Mouse (Mus musculus): ENCODE data around the gene Rad9a. TPM values are rescaled to one million over a fixed set of nuclear protein-coding genes. Genes with fewer than 3 reads are reported as not detected.

The Rad9a gene
- polyA plus RNA-seq, 1 experiment from 2014 or later: 21.3 TPM

DNA sequence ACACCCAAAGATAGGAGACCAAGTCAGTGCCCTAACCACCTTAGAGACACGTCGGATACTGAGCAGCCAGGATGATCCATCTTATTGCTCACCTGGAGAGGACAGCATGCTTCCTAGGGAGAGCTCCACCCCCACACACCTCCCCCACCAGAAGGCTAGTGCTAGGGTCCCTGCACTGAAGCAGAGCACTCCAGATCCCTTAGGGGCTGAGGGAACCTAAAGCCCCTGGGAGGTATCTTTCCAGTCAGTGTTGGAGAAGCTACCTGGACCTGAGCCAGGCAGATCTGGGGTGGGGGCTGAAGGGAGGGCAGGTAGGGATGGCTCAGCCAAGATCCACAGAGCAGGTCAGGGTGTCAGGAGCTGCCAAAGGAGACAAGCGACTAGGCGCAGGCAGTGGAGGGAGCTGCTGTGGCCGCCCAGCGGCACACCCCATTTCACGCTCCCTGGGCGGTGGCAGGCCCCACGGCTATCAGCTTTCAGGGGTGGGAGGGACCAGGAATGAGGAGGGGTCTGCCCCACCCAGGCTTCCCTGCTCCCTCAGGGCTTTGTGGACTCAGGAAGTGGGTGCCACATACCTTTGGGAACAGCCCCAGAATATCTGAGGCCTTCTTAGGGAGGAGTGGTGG, 28.1 kb upstream of the Rad9a start:
- WGBS: 40% methylated on average over 9 of the region's 9 CpGs
- no peak overlapping the region for H3K27ac ChIP-seq (replicated peaks)
- peaks cover 34% of the 10 kb centered on the region for H3K27me3 ChIP-seq (replicated peaks)
- H3K4me3 ChIP-seq: no peak overlapping the region
- H3K36me3 ChIP-seq: no peaks in the 10 kb centered on the region
- no peak overlapping the region for H3K4me2 ChIP-seq
- H3K9me3 ChIP-seq: no peaks in the 10 kb centered on the region
- peaks cover 20% of the 10 kb centered on the region for H3K4me1 ChIP-seq
- H3K9ac ChIP-seq: no peak overlapping the region
- no peak for ATAC-seq (ENCODE audit: extremely low read depth, insufficient number of reproducible peaks, low FRiP score, low TSS enrichment)

- peaks cover 36% of the 10 kb centered on the region for H3K27me3 ChIP-seq (replicated peaks)
- no peak overlapping the region for H3K9ac ChIP-seq
- no peak overlapping the region for H3K4me2 ChIP-seq
- ATAC-seq (ENCODE audit: extremely low read depth, insufficient number of reproducible peaks, low FRiP score, low TSS enrichment): no peak
- no peaks in the 10 kb centered on the region for H3K36me3 ChIP-seq
- no peak overlapping the region for H3K27ac ChIP-seq (replicated peaks)
- H3K9me3 ChIP-seq: no peaks in the 10 kb centered on the region
- no peak overlapping the region for H3K4me3 ChIP-seq
- H3K4me1 ChIP-seq: peaks cover 20% of the 10 kb centered on the region
- WGBS: 72% methylated on average over 4 of the region's 4 CpGs
Measured at GRCm38 (mm10) chr19:4228891-4229290, 27.4 kb upstream of the Rad9a start.

- 0 out of 2 replicates have a peak overlapping the region, but pooled peaks have one; percentile 42 for H3K9ac ChIP-seq
- H3K27ac ChIP-seq (replicated peaks): no peak overlapping the region
- H3K4me3 ChIP-seq: no peak overlapping the region
- peaks cover 40% of the 10 kb centered on the region for H3K27me3 ChIP-seq (replicated peaks)
- no peak overlapping the region for H3K4me2 ChIP-seq
- H3K4me1 ChIP-seq: peaks cover 20% of the 10 kb centered on the region
- ATAC-seq (ENCODE audit: extremely low read depth, insufficient number of reproducible peaks, low FRiP score, low TSS enrichment): peak; percentile 19; the same call in 1 of the 2 replicates
- 12% methylated on average over 8 of the region's 8 CpGs for WGBS
- no peaks in the 10 kb centered on the region for H3K36me3 ChIP-seq
- H3K9me3 ChIP-seq: no peaks in the 10 kb centered on the region
Measured at GRCm38 (mm10) chr19:4227894-4228678, 26.6 kb upstream of the Rad9a start.

DNA sequence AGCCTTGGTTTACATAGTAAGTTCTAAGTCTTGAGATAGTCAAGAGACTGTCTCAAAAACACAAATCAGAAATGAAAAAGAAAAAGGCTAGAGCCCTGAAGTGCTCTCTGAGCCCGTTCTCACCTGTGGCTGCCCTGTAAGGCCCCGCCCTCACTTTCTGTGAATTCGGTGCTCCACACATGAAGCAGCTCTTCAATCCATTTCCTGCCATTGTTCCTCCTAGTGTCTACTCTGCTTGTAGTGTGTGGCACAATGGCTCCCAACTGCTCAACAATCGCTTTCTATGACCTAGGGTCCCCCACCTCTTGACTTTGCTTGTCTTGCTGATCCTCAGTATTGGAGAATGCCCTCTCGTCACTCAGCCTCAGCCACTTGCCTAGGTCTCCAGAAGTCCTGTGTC, 26.0 kb upstream of the Rad9a start:
- Histone ChIP-seq H3K27me3 (replicated peaks) (peaks cover 46% of the 10 kb centered on the region), H3K9ac (0 out of 2 replicates have a peak overlapping the region, but pooled peaks have one; percentile 42), H3K4me2 (no peak overlapping the region), H3K4me3 (no peak overlapping the region), H3K27ac (replicated peaks) (no peak overlapping the region), H3K36me3 (no peaks in the 10 kb centered on the region), H3K4me1 (peaks cover 17% of the 10 kb centered on the region), H3K9me3 (no peaks in the 10 kb centered on the region)
- no peak for ATAC-seq (ENCODE audit: extremely low read depth, insufficient number of reproducible peaks, low FRiP score, low TSS enrichment)
- WGBS: 51% methylated on average over 5 of the region's 5 CpGs

DNA sequence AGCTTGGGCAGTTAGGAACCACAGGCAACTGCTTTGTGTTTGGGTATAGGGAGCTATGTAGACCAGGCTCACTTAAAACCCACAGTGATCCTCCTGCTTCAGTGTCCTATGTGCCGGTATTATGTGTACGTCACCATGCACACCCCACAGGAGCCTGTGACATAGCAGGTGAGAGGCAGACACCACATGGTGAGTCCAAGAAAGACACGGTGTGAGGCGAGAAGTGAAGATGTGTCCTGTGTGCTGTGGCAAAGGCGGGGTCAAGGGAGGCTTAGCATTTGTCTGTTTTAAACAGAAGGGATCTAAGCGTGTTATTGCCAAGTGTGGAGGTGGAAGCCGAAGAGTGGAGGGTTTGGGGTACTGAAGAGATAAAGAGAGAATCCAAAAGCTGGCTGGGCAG, 25.3 kb upstream of the Rad9a start:
- WGBS: 79% methylated on average over 7 of the region's 7 CpGs
- no peak for ATAC-seq (ENCODE audit: extremely low read depth, insufficient number of reproducible peaks, low FRiP score, low TSS enrichment)

GRCm38 (mm10) chr19:4222165-4222564, 20.7 kb upstream of the Rad9a start:
- no peak overlapping the region for H3K27ac ChIP-seq (replicated peaks)
- H3K4me1 ChIP-seq: peaks cover 41% of the 10 kb centered on the region
- WGBS: 72% methylated on average over 11 of the region's 11 CpGs
- no peak overlapping the region for H3K4me2 ChIP-seq
- no peak overlapping the region for H3K4me3 ChIP-seq
- H3K9ac ChIP-seq: no peak overlapping the region; the same call in 1 of the 2 replicates
- no peak for ATAC-seq (ENCODE audit: extremely low read depth, insufficient number of reproducible peaks, low FRiP score, low TSS enrichment)
- no peaks in the 10 kb centered on the region for H3K9me3 ChIP-seq
- no peaks in the 10 kb centered on the region for H3K36me3 ChIP-seq
- H3K27me3 ChIP-seq (replicated peaks): peaks cover 70% of the 10 kb centered on the region

More for the DNA sequence above, 25.3 kb upstream of the Rad9a start:
- peaks cover 19% of the 10 kb centered on the region for H3K4me1 ChIP-seq
- H3K27ac ChIP-seq (replicated peaks): no peak overlapping the region
- no peak overlapping the region for H3K4me3 ChIP-seq
- no peak overlapping the region for H3K9ac ChIP-seq
- H3K36me3 ChIP-seq: no peaks in the 10 kb centered on the region
- H3K4me2 ChIP-seq: no peak overlapping the region
- H3K9me3 ChIP-seq: no peaks in the 10 kb centered on the region
- H3K27me3 ChIP-seq (replicated peaks): peaks cover 53% of the 10 kb centered on the region

- Histone ChIP-seq H3K27me3 (replicated peaks) (peaks cover 74% of the 10 kb centered on the region), H3K9ac (peak overlapping the region; percentile 50), H3K4me2 (peak overlapping the region; percentile 40), H3K36me3 (no peaks in the 10 kb centered on the region), H3K4me1 (peaks cover 51% of the 10 kb centered on the region), H3K9me3 (no peaks in the 10 kb centered on the region), H3K4me3 (no peak overlapping the region), H3K27ac (replicated peaks) (peak overlapping the region; percentile 54)
- peak; percentile 29; the same call in 1 of the 2 replicates for ATAC-seq (ENCODE audit: extremely low read depth, insufficient number of reproducible peaks, low FRiP score, low TSS enrichment)
- 33% methylated on average over 14 of the region's 14 CpGs for WGBS
Measured at GRCm38 (mm10) chr19:4220957-4221743, 19.7 kb upstream of the Rad9a start.

DNA sequence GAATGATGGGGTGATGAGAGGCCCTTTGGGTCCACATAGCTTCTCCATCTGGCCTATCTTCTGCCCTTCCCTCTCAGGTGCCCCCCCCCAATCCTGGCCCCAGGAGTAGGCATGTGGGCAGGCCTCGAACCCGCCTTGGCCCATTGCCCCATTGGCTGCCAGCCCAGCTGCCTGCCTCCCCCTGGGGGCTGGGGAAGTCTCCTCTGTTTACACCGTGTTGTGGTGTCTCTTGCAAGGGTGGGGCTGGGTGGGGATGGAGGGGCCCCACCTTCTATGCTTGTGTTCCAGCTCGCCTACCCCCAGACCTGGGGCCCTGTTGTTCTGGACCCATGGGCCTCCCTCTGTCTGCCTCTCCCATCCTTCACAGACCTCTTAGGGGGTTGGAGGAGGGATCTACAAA, 19.0 kb upstream of the Rad9a start:
- peak overlapping the region; percentile 40; the same call in 1 of the 2 replicates for H3K4me2 ChIP-seq
- ATAC-seq (ENCODE audit: extremely low read depth, insufficient number of reproducible peaks, low FRiP score, low TSS enrichment): no peak
- 30% methylated on average over 3 of the region's 4 CpGs for WGBS
- no peaks in the 10 kb centered on the region for H3K9me3 ChIP-seq
- peak overlapping the region; percentile 8; the same call in 1 of the 2 replicates for H3K27ac ChIP-seq (replicated peaks)
- peak overlapping the region; percentile 50 for H3K9ac ChIP-seq
- H3K27me3 ChIP-seq (replicated peaks): peaks cover 76% of the 10 kb centered on the region
- H3K4me3 ChIP-seq: no peak overlapping the region
- no peaks in the 10 kb centered on the region for H3K36me3 ChIP-seq
- peaks cover 57% of the 10 kb centered on the region for H3K4me1 ChIP-seq

GRCm38 (mm10) chr19:4219943-4220342, 18.5 kb upstream of the Rad9a start:
- no peaks in the 10 kb centered on the region for H3K36me3 ChIP-seq
- ATAC-seq (ENCODE audit: extremely low read depth, insufficient number of reproducible peaks, low FRiP score, low TSS enrichment): no peak
- H3K27ac ChIP-seq (replicated peaks): no peak overlapping the region
- peaks cover 61% of the 10 kb centered on the region for H3K4me1 ChIP-seq
- 77% methylated on average over 6 of the region's 6 CpGs for WGBS
- 0 out of 2 replicates have a peak overlapping the region, but pooled peaks have one; percentile 50 for H3K9ac ChIP-seq
- H3K27me3 ChIP-seq (replicated peaks): peaks cover 81% of the 10 kb centered on the region
- no peaks in the 10 kb centered on the region for H3K9me3 ChIP-seq
- no peak overlapping the region for H3K4me2 ChIP-seq
- no peak overlapping the region for H3K4me3 ChIP-seq

DNA sequence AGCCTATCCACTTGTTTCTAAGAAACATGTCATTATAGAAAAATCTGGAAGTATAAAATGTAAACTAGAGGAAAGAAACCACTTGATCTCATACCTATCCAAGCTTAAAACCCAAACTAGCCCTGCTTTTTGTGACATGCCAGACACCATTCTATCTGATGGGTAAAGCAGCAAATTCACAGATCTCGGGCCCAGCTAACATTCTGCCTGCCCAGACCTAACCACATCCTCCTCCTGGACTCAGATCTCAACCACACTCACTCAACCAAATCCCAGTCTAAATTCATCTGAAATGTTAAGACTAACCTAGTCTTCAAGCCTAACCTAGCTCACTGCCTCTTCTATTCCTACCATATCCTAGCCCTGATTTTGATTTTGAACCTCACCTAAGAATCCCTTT, 17.3 kb upstream of the Rad9a start:
- Histone ChIP-seq H3K27ac (replicated peaks) (no peak overlapping the region), H3K4me1 (peaks cover 73% of the 10 kb centered on the region), H3K27me3 (replicated peaks) (peaks cover 86% of the 10 kb centered on the region), H3K4me2 (no peak overlapping the region), H3K9me3 (no peaks in the 10 kb centered on the region), H3K36me3 (no peaks in the 10 kb centered on the region), H3K9ac (no peak overlapping the region), H3K4me3 (no peak overlapping the region)
- WGBS: 60% methylated on average over 1 of the region's 1 CpGs
- ATAC-seq (ENCODE audit: extremely low read depth, insufficient number of reproducible peaks, low FRiP score, low TSS enrichment): no peak

GRCm38 (mm10) chr19:4218293-4218692, 16.8 kb upstream of the Rad9a start:
- peaks cover 89% of the 10 kb centered on the region for H3K27me3 ChIP-seq (replicated peaks)
- no peak overlapping the region for H3K27ac ChIP-seq (replicated peaks)
- ATAC-seq (ENCODE audit: extremely low read depth, insufficient number of reproducible peaks, low FRiP score, low TSS enrichment): no peak
- no peaks in the 10 kb centered on the region for H3K36me3 ChIP-seq
- H3K9me3 ChIP-seq: no peaks in the 10 kb centered on the region
- 0 out of 2 replicates have a peak overlapping the region, but pooled peaks have one; percentile 38 for H3K9ac ChIP-seq
- no peak overlapping the region for H3K4me3 ChIP-seq
- peaks cover 78% of the 10 kb centered on the region for H3K4me1 ChIP-seq
- WGBS: 70% methylated on average over 4 of the region's 11 CpGs
- H3K4me2 ChIP-seq: no peak overlapping the region
